8 mouse cellular contexts compared by ENCODE assay signal in the genomic region with DNA sequence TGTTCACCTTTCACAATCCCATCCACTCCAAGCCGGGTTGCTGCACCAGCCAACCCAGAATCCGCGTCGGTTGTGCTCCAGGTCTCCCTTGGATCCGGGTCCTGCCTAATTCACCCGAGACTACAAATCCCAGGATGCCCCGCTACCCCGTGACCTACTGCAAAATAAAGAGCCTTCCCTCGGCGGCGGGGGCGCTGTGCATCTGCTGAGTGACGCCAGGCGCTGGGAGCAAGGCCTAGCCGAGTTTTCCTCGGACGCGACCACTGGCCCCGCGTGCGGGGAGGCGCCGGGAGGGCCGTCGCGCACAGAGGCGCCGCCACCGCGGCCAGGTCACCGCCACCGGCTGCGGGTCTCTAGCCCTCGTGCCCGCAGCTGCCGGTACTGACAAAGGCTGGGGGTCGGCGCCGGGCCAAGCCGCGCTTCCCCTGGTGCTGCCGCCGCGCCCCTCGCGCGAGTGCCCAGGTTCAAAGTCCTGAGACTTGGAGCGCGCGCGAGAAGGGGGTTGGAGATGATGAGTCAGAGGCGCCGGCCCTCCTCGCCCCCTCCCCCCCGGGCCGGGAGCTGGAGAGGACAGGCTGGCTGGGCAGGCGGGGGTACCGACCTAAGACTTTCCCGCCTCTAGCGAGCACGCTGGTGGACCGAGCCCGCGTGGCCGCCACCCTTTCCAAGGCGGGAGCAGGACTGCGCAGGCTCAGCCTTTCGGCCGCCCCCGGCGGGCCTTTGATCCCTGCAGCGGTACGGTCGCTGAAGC. TPM values are rescaled to one million over a fixed set of nuclear protein-coding genes. Genes with fewer than 3 reads are reported as not detected.
DNase-seq lines count a peak whose midpoint lies in the region; ATAC-seq lines count a peak whose summit lies in the region.

No protein-coding gene starts in this region.

- peaks cover 12% of the 10 kb centered on the region for H3K36me3 ChIP-seq in erythroblast, embryonic 14.5 days (ENCODE audit: control insufficient read depth)
- H3K36me3 ChIP-seq in heart, embryonic 12.5 days, result no peaks in the 10 kb centered on the region
- no peaks in the 10 kb centered on the region for H3K36me3 ChIP-seq in kidney, embryonic 16.5 days (ENCODE audit: insufficient read depth, low read length)

- peak overlapping the region; percentile 86 for H3K9ac ChIP-seq in heart, embryonic 12.5 days
- peak overlapping the region; percentile 96 for H3K9ac ChIP-seq in kidney, embryonic 16.5 days (replicated peaks; ENCODE audit: low read length)

- H3K9me3 ChIP-seq in erythroblast, embryonic 14.5 days (ENCODE audit: control insufficient read depth, low read length), result no peaks in the 10 kb centered on the region
- H3K9me3 ChIP-seq in heart, embryonic 12.5 days (replicated peaks), result no peaks in the 10 kb centered on the region
- H3K9me3 ChIP-seq in kidney, embryonic 16.5 days (ENCODE audit: low read length), result no peaks in the 10 kb centered on the region

- H3K4me2 ChIP-seq in heart, embryonic 12.5 days, result peak overlapping the region; percentile 71
- peak overlapping the region; percentile 69 for H3K4me2 ChIP-seq in kidney, embryonic 16.5 days (replicated peaks; ENCODE audit: low read depth, low read length)

- H3K27me3 ChIP-seq in erythroblast, embryonic 14.5 days (ENCODE audit: control insufficient read depth), result no peaks in the 10 kb centered on the region
- H3K27me3 ChIP-seq in heart, embryonic 12.5 days (replicated peaks), result no peaks in the 10 kb centered on the region
- no peaks in the 10 kb centered on the region for H3K27me3 ChIP-seq in kidney, embryonic 16.5 days (ENCODE audit: insufficient read depth, low read length)

- under 1% methylated on average over 73 of the region's 74 CpGs for WGBS in heart, embryonic 12.5 days
- under 1% methylated on average over 72 of the region's 74 CpGs for WGBS in kidney, embryonic 16.5 days

- H3K4me1 ChIP-seq in erythroblast, embryonic 14.5 days (ENCODE audit: control insufficient read depth), result peaks cover 86% of the 10 kb centered on the region
- peaks cover 57% of the 10 kb centered on the region for H3K4me1 ChIP-seq in heart, embryonic 12.5 days (replicated peaks)
- peaks cover 70% of the 10 kb centered on the region for H3K4me1 ChIP-seq in kidney, embryonic 16.5 days (ENCODE audit: insufficient read depth, low read length)

- peak; percentile 96 for DNase-seq in CD4-positive helper T cell, adult 2 months (ENCODE audit: low read depth, low spot score)
- DNase-seq in brain, embryonic 18.5 days (ENCODE audit: low read depth, low spot score), result peak; percentile 95
- DNase-seq in liver, result peak; percentile 97
- DNase-seq in monocyte, adult 2 months (ENCODE audit: low read depth in 1 of 2, low spot score in 2 of 2), result peak; percentile 93 to 95
- peak; percentile 90 to 94 for DNase-seq in spleen, postnatal 14 days (ENCODE audit: low spot score in 2 of 2)

- peak; percentile 89 for ATAC-seq in heart, embryonic 12.5 days (ENCODE audit: insufficient number of reproducible peaks, low FRiP score)
- peak; percentile 90 for ATAC-seq in kidney, embryonic 16.5 days (ENCODE audit: low FRiP score, low TSS enrichment)

- peak overlapping the region; percentile 75 for H3K4me3 ChIP-seq in erythroblast, embryonic 14.5 days (replicated peaks)
- H3K4me3 ChIP-seq in heart, embryonic 12.5 days, result peak overlapping the region; percentile 60
- H3K4me3 ChIP-seq in kidney, embryonic 16.5 days (ENCODE audit: low read length), result peak overlapping the region; percentile 64

- peak overlapping the region; percentile 97 for H3K27ac ChIP-seq in heart, embryonic 12.5 days (ENCODE audit: poor library complexity, severe bottlenecking)
- peak overlapping the region; percentile 99 for H3K27ac ChIP-seq in kidney, embryonic 16.5 days (ENCODE audit: low read length)

RNA-seq across cellular contexts. Expression of gene Zfp219, which starts 0.8 kb away (rescaled TPM):
- polyA plus RNA-seq in erythroblast, embryonic 14.5 days (2012), result 2.0 and 2.9 TPM in 2 replicates
- polyA plus RNA-seq in heart, embryonic 12.5 days (2016; fragmentation: Nextera tagmentation; extraction: Ambion mirVana), result 21.5 and 23.6 TPM in 2 replicates
- 38.9 and 39.2 TPM in 2 replicates for polyA plus RNA-seq in kidney, embryonic 16.5 days (2015; fragmentation: Nextera tagmentation; extraction: Ambion mirVana)

RNA-seq across cellular contexts. Expression of gene Tmem253, which starts 4.3 kb away (rescaled TPM):
- not detected in 2 replicates for polyA plus RNA-seq in erythroblast, embryonic 14.5 days (2012)
- polyA plus RNA-seq in heart, embryonic 12.5 days (2016; fragmentation: Nextera tagmentation; extraction: Ambion mirVana), result 0.50 and 0.80 TPM in 2 replicates
- polyA plus RNA-seq in kidney, embryonic 16.5 days (2015; fragmentation: Nextera tagmentation; extraction: Ambion mirVana), result 1.0 and 1.6 TPM in 2 replicates

RNA-seq across cellular contexts. Expression of gene Olfr221, which starts 22.5 kb away (rescaled TPM):
- polyA plus RNA-seq in erythroblast, embryonic 14.5 days (2012), result not detected in 2 replicates
- not detected in 2 replicates for polyA plus RNA-seq in heart, embryonic 12.5 days (2016; fragmentation: Nextera tagmentation; extraction: Ambion mirVana)
- not detected in 2 replicates for polyA plus RNA-seq in kidney, embryonic 16.5 days (2015; fragmentation: Nextera tagmentation; extraction: Ambion mirVana)

RNA-seq across cellular contexts. Expression of gene Arhgef40, which starts 35.2 kb away (rescaled TPM):
- 5.6 and 6.8 TPM in 2 replicates for polyA plus RNA-seq in erythroblast, embryonic 14.5 days (2012)
- 104 and 111 TPM in 2 replicates for polyA plus RNA-seq in heart, embryonic 12.5 days (2016; fragmentation: Nextera tagmentation; extraction: Ambion mirVana)
- polyA plus RNA-seq in kidney, embryonic 16.5 days (2015; fragmentation: Nextera tagmentation; extraction: Ambion mirVana), result 92.1 and 97.8 TPM in 2 replicates

Comparison
In these comparisons a context has a peak if more than half of its experiments do, and no peak if none do; other contexts are left out.
1. Peak in every context shown above with its lines: DNase-seq, ATAC-seq, H3K4me3 ChIP-seq and H3K27ac ChIP-seq.